Mouse (Mus musculus): ENCODE measurements at regions not wholly inside any gene's neighbourhood (a gene's known extent, or its start where the extent isn't known, plus 50 kb on each side); places are given as distances from the start of the nearest gene placed in this dataset.

GRCm38 (mm10) chr14:100352961-100353452 is 68.5 kb upstream of the Klf12 start:
- no peak for DNase-seq (ENCODE audit: low spot score in 2 of 2)

- no peak for DNase-seq (ENCODE audit: low spot score in 2 of 2)
Measured at GRCm38 (mm10) chr14:100351004-100351403, 66.5 kb upstream of the Klf12 start.

GRCm38 (mm10) chr14:100350021-100350790 is 65.7 kb upstream of the Klf12 start:
- no peak for DNase-seq (ENCODE audit: low spot score in 2 of 2)

GRCm38 (mm10) chr14:100348336-100349164 is 64.1 kb upstream of the Klf12 start:
- no peak for DNase-seq (ENCODE audit: low spot score in 2 of 2)

GRCm38 (mm10) chr14:100336926-100337325 is 52.4 kb upstream of the Klf12 start:
- no peak for DNase-seq (ENCODE audit: low spot score in 2 of 2)
